Mouse (Mus musculus): Measurements from ENCODE around the gene Wdr70.

- TF ChIP-seq CTCF (IDR thresholded peaks at IDR 0.05; ENCODE audit: low read depth, low read length) = no peak
- TF ChIP-seq TAL1 (conservative IDR thresholded peaks at IDR 0.05; ENCODE audit: low read depth, low read length) = no peak
- TF ChIP-seq GATA1 (IDR thresholded peaks at IDR 0.05; ENCODE audit: borderline replicate concordance, low read length) = no peak
- TF ChIP-seq GATA2 (IDR thresholded peaks at IDR 0.05; ENCODE audit: borderline replicate concordance, low read depth, low read length) = no peak
Observed at GRCm38 (mm10) chr15:8108360-8108965, 9.5 kb upstream of the Wdr70 start.
